Mouse (Mus musculus) intestine, embryonic 16.5 days (tissue): ENCODE measurements around the gene Smarcb1. TPM values are rescaled to one million over a fixed set of nuclear protein-coding genes. Genes with fewer than 3 reads are reported as not detected.

Experiments
- ATAC-seq: fragments of 200-750 bp; cut with Nextera tagmentation; 2 replicates; pipeline ENCODE4 v1.8.0; 2017; ENCODE audit warnings: moderate TSS enrichment, moderate library complexity
- H3K27ac ChIP-seq: fragments of 300-500 bp; sonication (generic); 2 replicates; pipeline ENCODE4 v1.5.1; 2014; ENCODE audit warnings: mild to moderate bottlenecking, low read length
- H3K27me3 ChIP-seq: fragments of 300-500 bp; sonication (generic); replicated peaks from 2 replicates; pipeline ENCODE4 v1.6.1; 2014; ENCODE audit warnings: low read length, control low read depth, mixed read lengths; ENCODE audit not compliant: control insufficient read depth, insufficient read depth
- H3K36me3 ChIP-seq: fragments of 300-500 bp; sonication (generic); 2 replicates; pipeline ENCODE4 v1.6.1; 2014; ENCODE audit warnings: low read length, control low read depth; ENCODE audit not compliant: control insufficient read depth, insufficient read depth
- H3K4me1 ChIP-seq: fragments of 300-500 bp; sonication (generic); 2 replicates; pipeline ENCODE4 v1.6.1; 2014; ENCODE audit warnings: low read length, control low read depth, mixed read lengths; ENCODE audit not compliant: control insufficient read depth, insufficient read depth
- H3K4me2 ChIP-seq: fragments of 300-500 bp; sonication (generic); 2 replicates; pipeline ENCODE4 v1.6.1; 2014; ENCODE audit warnings: low read depth, low read length, control low read depth
- H3K4me3 ChIP-seq: fragments of 300-500 bp; sonication (generic); 2 replicates; pipeline ENCODE4 v1.5.1; 2014; ENCODE audit warnings: mild to moderate bottlenecking, low read length
- H3K9ac ChIP-seq: fragments of 300-500 bp; sonication (generic); 2 replicates; pipeline ENCODE4 v1.6.1; 2014; ENCODE audit warnings: low read depth, low read length
- H3K9me3 ChIP-seq: fragments of 300-500 bp; sonication (generic); 2 replicates; pipeline ENCODE4 v1.6.1; 2016; ENCODE audit warnings: low read length, control low read depth; ENCODE audit not compliant: control insufficient read depth
- WGBS: fragments of 180-500 bp; shearing (Covaris S2); extraction: QIAGEN DNeasy Blood & Tissue Kit; methylation state at CpG from one replicate; pipeline ENCODE4 v1.1.7; 2014; 5-methylcytosine and 5-hydroxymethylcytosine counted together
- polyA plus RNA-seq: library from polyadenylated mRNA; unstranded; fragments of >200 nt; fragmentation: Nextera tagmentation; extraction: Ambion mirVana; gene quantifications from 2 replicates; pipeline ENCODE4 v1.2.1, GENCODE M21; 2015

Gene Smarcb1
- polyA plus RNA-seq, 1 experiment from 2014 or later = 171 TPM

- H3K9me3 ChIP-seq = no peaks in the 10 kb centered on the region
- 0 out of 2 replicates have a peak overlapping the region, but pooled peaks have one; percentile 14 for H3K27ac ChIP-seq
- H3K4me2 ChIP-seq = peak overlapping the region; percentile 40; the same call in 1 of the 2 replicates
- peak overlapping the region; percentile 18; the same call in 1 of the 2 replicates for H3K4me3 ChIP-seq
- 0 out of 2 replicates have a peak overlapping the region, but pooled peaks have one; percentile 37 for H3K9ac ChIP-seq
- peaks cover 7% of the 10 kb centered on the region for H3K4me1 ChIP-seq
- no peaks in the 10 kb centered on the region for H3K27me3 ChIP-seq
- WGBS = under 1% methylated on average over 10 of the region's 10 CpGs
- H3K36me3 ChIP-seq = no peaks in the 10 kb centered on the region
- peak; percentile 67 for ATAC-seq
Measured at GRCm38 (mm10) chr10:75883232-75883552, 38.2 kb downstream of the Smarcb1 start.

- H3K27ac ChIP-seq = 0 out of 2 replicates have a peak overlapping the region, but pooled peaks have one; percentile 14
Measured at GRCm38 (mm10) chr10:75882433-75883231, 38.8 kb downstream of the Smarcb1 start.

GRCm38 (mm10) chr10:75881578-75882432 is 39.6 kb downstream of the Smarcb1 start:
- WGBS = 18% methylated on average over 20 of the region's 20 CpGs
- no peaks in the 10 kb centered on the region for H3K9me3 ChIP-seq
- H3K27ac ChIP-seq = no peak overlapping the region
- 0 out of 2 replicates have a peak overlapping the region, but pooled peaks have one; percentile 7 for H3K4me3 ChIP-seq
- H3K9ac ChIP-seq = no peak overlapping the region
- H3K4me2 ChIP-seq = peak overlapping the region; percentile 43
- peaks cover 7% of the 10 kb centered on the region for H3K4me1 ChIP-seq
- ATAC-seq = peak; percentile 75
- H3K27me3 ChIP-seq = no peaks in the 10 kb centered on the region
- H3K36me3 ChIP-seq = no peaks in the 10 kb centered on the region

More at GRCm38 (mm10) chr10:75882433-75883231, 38.8 kb downstream of the Smarcb1 start:
- Histone ChIP-seq H3K36me3 (no peaks in the 10 kb centered on the region), H3K4me3 (peak overlapping the region; percentile 18; the same call in 1 of the 2 replicates), H3K4me2 (peak overlapping the region; percentile 43), H3K27me3 (no peaks in the 10 kb centered on the region), H3K9me3 (no peaks in the 10 kb centered on the region), H3K9ac (0 out of 2 replicates have a peak overlapping the region, but pooled peaks have one; percentile 37), H3K4me1 (peaks cover 7% of the 10 kb centered on the region)
- peak; percentile 31; the same call in 1 of the 2 replicates for ATAC-seq
- 7% methylated on average over 15 of the region's 15 CpGs for WGBS

GRCm38 (mm10) chr10:75880771-75881577 is 40.4 kb downstream of the Smarcb1 start:
- ATAC-seq = no peak
- no peaks in the 10 kb centered on the region for H3K36me3 ChIP-seq
- H3K9me3 ChIP-seq = no peaks in the 10 kb centered on the region
- no peak overlapping the region for H3K4me2 ChIP-seq
- no peak overlapping the region for H3K4me3 ChIP-seq
- WGBS = 51% methylated on average over 6 of the region's 6 CpGs
- peaks cover 7% of the 10 kb centered on the region for H3K4me1 ChIP-seq
- H3K27ac ChIP-seq = no peak overlapping the region
- H3K9ac ChIP-seq = no peak overlapping the region
- H3K27me3 ChIP-seq = no peaks in the 10 kb centered on the region

GRCm38 (mm10) chr10:75880351-75880750 is 41.1 kb downstream of the Smarcb1 start:
- no peak for ATAC-seq
- Histone ChIP-seq H3K4me3 (no peak overlapping the region), H3K4me1 (peaks cover 7% of the 10 kb centered on the region), H3K4me2 (no peak overlapping the region), H3K9me3 (no peaks in the 10 kb centered on the region), H3K36me3 (no peaks in the 10 kb centered on the region), H3K9ac (no peak overlapping the region), H3K27ac (no peak overlapping the region), H3K27me3 (no peaks in the 10 kb centered on the region)
- 88% methylated on average over 10 of the region's 10 CpGs for WGBS

GRCm38 (mm10) chr10:75878836-75879235 is 42.6 kb downstream of the Smarcb1 start:
- H3K4me1 ChIP-seq = peaks cover 7% of the 10 kb centered on the region
- H3K4me2 ChIP-seq = no peak overlapping the region
- no peak for ATAC-seq
- no peak overlapping the region for H3K27ac ChIP-seq
- H3K9me3 ChIP-seq = no peaks in the 10 kb centered on the region
- H3K27me3 ChIP-seq = no peaks in the 10 kb centered on the region
- H3K4me3 ChIP-seq = no peak overlapping the region
- WGBS = 85% methylated on average over 3 of the region's 3 CpGs
- H3K9ac ChIP-seq = no peak overlapping the region
- no peaks in the 10 kb centered on the region for H3K36me3 ChIP-seq

- Histone ChIP-seq H3K4me3 (peak overlapping the region; percentile 47; the same call in 1 of the 2 replicates), H3K9me3 (no peaks in the 10 kb centered on the region), H3K36me3 (no peaks in the 10 kb centered on the region), H3K4me2 (peak overlapping the region; percentile 66), H3K4me1 (peaks cover 8% of the 10 kb centered on the region), H3K27ac (no peak overlapping the region), H3K27me3 (no peaks in the 10 kb centered on the region), H3K9ac (peak overlapping the region; percentile 58; the same call in 1 of the 2 replicates)
- ATAC-seq = no peak
- 36% methylated on average over 10 of the region's 10 CpGs for WGBS
Measured at GRCm38 (mm10) chr10:75873543-75874170, 47.8 kb downstream of the Smarcb1 start.

- no peaks in the 10 kb centered on the region for H3K9me3 ChIP-seq
- no peak overlapping the region for H3K27ac ChIP-seq
- WGBS = 3% methylated on average over 11 of the region's 11 CpGs
Measured at GRCm38 (mm10) chr10:75872915-75873542, 48.4 kb downstream of the Smarcb1 start.

More at GRCm38 (mm10) chr10:75872915-75873542, 48.4 kb downstream of the Smarcb1 start:
- Histone ChIP-seq H3K4me1 (peaks cover 8% of the 10 kb centered on the region), H3K36me3 (no peaks in the 10 kb centered on the region), H3K27me3 (no peaks in the 10 kb centered on the region), H3K4me3 (peak overlapping the region; percentile 47), H3K4me2 (peak overlapping the region; percentile 66), H3K9ac (peak overlapping the region; percentile 58)
- peak; percentile 97 for ATAC-seq
